Comparison of ENCODE assay signal across 17 mouse cellular contexts in genomic region chr12:39528121-39528520, GRCm38 (mm10).
"Had no signal": no experiment of that assay in that cellular context is flagged by ENCODE, and none has a peak within 500 bp of the region (broad histone marks: within the 10 kb centered on the region; RNA-seq: fewer than 3 reads in every experiment).

No protein-coding gene starts in this region.

- H3K4me3 ChIP-seq: limb, embryonic 12.5 days; limb, embryonic 15.5 days had no signal

- ATAC-seq: intestine, embryonic 16.5 days; liver, postnatal 0 days; lung, postnatal 0 days had no signal

- H3K9me3 ChIP-seq: limb, embryonic 12.5 days; limb, embryonic 15.5 days had no signal

- H3K27me3 ChIP-seq: limb, embryonic 12.5 days; limb, embryonic 15.5 days had no signal

- H3K36me3 ChIP-seq: limb, embryonic 12.5 days; limb, embryonic 15.5 days had no signal

- H3K27ac ChIP-seq: limb, embryonic 12.5 days; limb, embryonic 15.5 days; liver, embryonic 14.5 days; macrophage had no signal

- H3K9ac ChIP-seq: limb, embryonic 12.5 days; limb, embryonic 15.5 days; liver, embryonic 14.5 days; liver, postnatal 0 days; lung, embryonic 14.5 days had no signal

- H3K4me1 ChIP-seq: limb, embryonic 12.5 days; limb, embryonic 15.5 days had no signal

- H3K4me2 ChIP-seq: limb, embryonic 12.5 days; limb, embryonic 15.5 days; liver, embryonic 11.5 days; lung, embryonic 14.5 days had no signal

- DNase-seq: kidney, adult 18-20 months; kidney, adult 9 months; kidney, postnatal 14 days; kidney, postnatal 4 days; left cerebral cortex, postnatal 4 days; liver, postnatal 0 days; lung, embryonic 14.5 days; thymus, adult 2 months; thymus, postnatal 14 days; thymus, postnatal 4 days had no signal
